Mouse (Mus musculus) embryo, embryonic 10 days (tissue): Measurements from ENCODE around the gene Fcrl1.
"Not testable (repeated sequence)": the region's sequence is repeated elsewhere in the genome, so short reads cannot be mapped to it uniquely, and the experiment has no call there.

ENCODE experiments used
- DNase-seq: peaks from one replicate; pipeline ENCODE4 v3.0.0-alpha.2; 2015; ENCODE audit warnings: low spot score

Fcrl1 gene

GRCm38 (mm10) chr3:87376195-87377165 lies at the start of gene Fcrl1:
Fcrl1 (plus strand) TSS chr3:87376387.
- no peak for DNase-seq

- no peak for DNase-seq
These were observed 38.3 kb upstream of the Fcrl1 start for GRCm38 (mm10) chr3:87337899-87338298.

- DNase-seq, result not testable (repeated sequence)
These were observed 25.2 kb upstream of the Fcrl1 start for GRCm38 (mm10) chr3:87350992-87351391.

GRCm38 (mm10) chr3:87357581-87357980 lies 18.6 kb upstream of the Fcrl1 start, which contains the start of gene Cd5l:
Cd5l (plus strand) TSS chr3:87357881.
- DNase-seq, result no peak

- DNase-seq, result no peak
These were observed 17.0 kb upstream of the Fcrl1 start for GRCm38 (mm10) chr3:87359215-87359614.

- DNase-seq, result no peak
These were observed 15.7 kb upstream of the Fcrl1 start for GRCm38 (mm10) chr3:87360466-87360865.

GRCm38 (mm10) chr3:87365691-87366090 lies 10.5 kb upstream of the Fcrl1 start:
- no peak for DNase-seq

- DNase-seq, result no peak
These were observed 8.7 kb upstream of the Fcrl1 start for GRCm38 (mm10) chr3:87367511-87367910.

GRCm38 (mm10) chr3:87369181-87369580 lies 7.0 kb upstream of the Fcrl1 start:
- no peak for DNase-seq

GRCm38 (mm10) chr3:87377228-87377627 lies 1.0 kb downstream of the Fcrl1 start:
- no peak for DNase-seq

GRCm38 (mm10) chr3:87377719-87378118 lies 1.5 kb downstream of the Fcrl1 start:
- no peak for DNase-seq

- DNase-seq, result not testable (repeated sequence)
These were observed 3.6 kb downstream of the Fcrl1 start for GRCm38 (mm10) chr3:87379641-87380315.

GRCm38 (mm10) chr3:87381806-87382712 lies 5.9 kb downstream of the Fcrl1 start:
- no peak for DNase-seq

- DNase-seq, result no peak
These were observed 7.1 kb downstream of the Fcrl1 start for GRCm38 (mm10) chr3:87383308-87383707.

GRCm38 (mm10) chr3:87385105-87385504 lies 8.9 kb downstream of the Fcrl1 start:
- no peak for DNase-seq

GRCm38 (mm10) chr3:87390935-87391334 lies 14.7 kb downstream of the Fcrl1 start:
- no peak for DNase-seq

GRCm38 (mm10) chr3:87398809-87399208 lies 22.6 kb downstream of the Fcrl1 start:
- DNase-seq, result no peak

- DNase-seq, result no peak
These were observed 23.7 kb downstream of the Fcrl1 start for GRCm38 (mm10) chr3:87399906-87400305.

- DNase-seq, result no peak
These were observed 25.1 kb downstream of the Fcrl1 start for GRCm38 (mm10) chr3:87401321-87401720.

- DNase-seq, result peak; percentile 14
These were observed 32.0 kb downstream of the Fcrl1 start for GRCm38 (mm10) chr3:87408171-87408570.

- DNase-seq, result no peak
These were observed 33.2 kb downstream of the Fcrl1 start for GRCm38 (mm10) chr3:87409196-87409935.
